Mouse (Mus musculus): ENCODE data around the gene Jagn1. TPM values are rescaled to one million over a fixed set of nuclear protein-coding genes. Genes with fewer than 3 reads are reported as not detected.

Jagn1 gene
- polyA plus RNA-seq, 1 experiment from 2014 or later = 75.0 TPM

DNA sequence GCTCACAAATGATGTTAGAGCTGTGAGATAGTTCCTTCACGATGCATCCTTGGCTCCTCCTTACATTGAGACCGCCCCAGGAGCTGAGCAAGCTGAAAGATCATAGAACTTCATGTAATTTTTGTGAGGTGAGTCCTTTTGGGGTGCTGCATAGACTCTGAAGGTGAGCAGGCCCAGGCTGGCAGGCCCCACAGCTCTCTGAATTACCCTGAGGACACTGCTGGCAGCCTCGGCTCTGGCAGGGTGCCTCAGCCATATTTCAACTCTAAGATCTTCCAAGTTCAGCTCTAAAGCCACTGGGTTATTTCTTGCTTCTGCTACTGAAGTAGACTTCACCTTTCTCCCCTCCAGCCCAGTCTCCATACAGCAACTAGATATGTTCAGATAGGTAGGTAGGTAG is 1.7 kb upstream of the Jagn1 start:
- H3K9ac ChIP-seq (ENCODE audit: low read length) = no peak overlapping the region
- H3K4me3 ChIP-seq (ENCODE audit: low read depth, low read length) = no peak overlapping the region
- H3K4me2 ChIP-seq = no peak overlapping the region
- no peaks in the 10 kb centered on the region for H3K9me3 ChIP-seq (ENCODE audit: control insufficient read depth, low read length)
- no peak for ATAC-seq (ENCODE audit: low FRiP score)
- H3K4me1 ChIP-seq (ENCODE audit: control insufficient read depth, insufficient read depth, low read length) = peaks cover 7% of the 10 kb centered on the region; the same call in 1 of the 2 replicates
- 85% methylated on average over 3 of the region's 3 CpGs for WGBS
- peak; percentile 68 for DNase-seq (ENCODE audit: low spot score, missing footprints)
- no peaks in the 10 kb centered on the region for H3K36me3 ChIP-seq (ENCODE audit: control insufficient read depth, insufficient read depth, low read length)
- no peak overlapping the region for H3K27ac ChIP-seq (ENCODE audit: low read depth, low read length)
- H3K27me3 ChIP-seq (ENCODE audit: control insufficient read depth, insufficient read depth, low read length) = no peaks in the 10 kb centered on the region

- Histone ChIP-seq H3K4me2 (no peak overlapping the region), H3K27me3 (ENCODE audit: control insufficient read depth, insufficient read depth, low read length) (no peaks in the 10 kb centered on the region), H3K4me1 (ENCODE audit: control insufficient read depth, insufficient read depth, low read length) (peaks cover 7% of the 10 kb centered on the region; the same call in 1 of the 2 replicates), H3K27ac (ENCODE audit: low read depth, low read length) (no peak overlapping the region), H3K36me3 (ENCODE audit: control insufficient read depth, insufficient read depth, low read length) (no peaks in the 10 kb centered on the region), H3K4me3 (ENCODE audit: low read depth, low read length) (no peak overlapping the region), H3K9me3 (ENCODE audit: control insufficient read depth, low read length) (no peaks in the 10 kb centered on the region), H3K9ac (ENCODE audit: low read length) (no peak overlapping the region)
- ATAC-seq (ENCODE audit: low FRiP score) (0 out of 2 replicates have a peak, but pooled peaks have one; percentile 3), DNase-seq (ENCODE audit: low spot score, missing footprints) (peak; percentile 97)
- WGBS = 53% methylated on average over 7 of the region's 7 CpGs
Measured at GRCm38 (mm10) chr6:113441147-113441680, 1.2 kb upstream of the Jagn1 start.

DNA sequence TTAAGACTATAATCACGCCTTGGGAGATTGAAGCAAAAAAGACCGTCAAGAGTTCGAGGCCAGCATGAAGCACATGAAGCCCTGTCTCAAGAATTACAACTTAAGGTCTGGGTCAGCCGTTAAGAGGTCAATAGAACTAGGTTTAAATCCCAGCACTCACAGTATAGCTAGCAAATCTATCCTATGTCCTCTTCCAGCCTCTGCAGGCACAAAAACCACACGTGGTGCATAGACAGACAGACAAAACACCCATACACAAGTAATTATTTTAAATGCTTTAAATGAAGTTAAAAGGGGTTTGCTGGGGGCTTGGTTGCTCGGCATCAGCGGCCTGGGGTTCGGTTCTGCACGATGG is 305 bp upstream of the Jagn1 start:
- peak overlapping the region; percentile 89 for H3K9ac ChIP-seq (ENCODE audit: low read length)
- no peak overlapping the region for H3K27ac ChIP-seq (ENCODE audit: low read depth, low read length)
- H3K36me3 ChIP-seq (ENCODE audit: control insufficient read depth, insufficient read depth, low read length) = peaks cover under 1% of the 10 kb centered on the region; the same call in 1 of the 2 replicates
- H3K4me3 ChIP-seq (ENCODE audit: low read depth, low read length) = peak overlapping the region; percentile 85
- no peaks in the 10 kb centered on the region for H3K27me3 ChIP-seq (ENCODE audit: control insufficient read depth, insufficient read depth, low read length)
- ATAC-seq (ENCODE audit: low FRiP score) (peak; percentile 45; the same call in 1 of the 2 replicates), DNase-seq (ENCODE audit: low spot score, missing footprints) (no peak)
- H3K4me2 ChIP-seq = peak overlapping the region; percentile 77
- H3K9me3 ChIP-seq (ENCODE audit: control insufficient read depth, low read length) = no peaks in the 10 kb centered on the region
- WGBS = 41% methylated on average over 9 of the region's 9 CpGs
- peaks cover 7% of the 10 kb centered on the region; the same call in 1 of the 2 replicates for H3K4me1 ChIP-seq (ENCODE audit: control insufficient read depth, insufficient read depth, low read length)

DNA sequence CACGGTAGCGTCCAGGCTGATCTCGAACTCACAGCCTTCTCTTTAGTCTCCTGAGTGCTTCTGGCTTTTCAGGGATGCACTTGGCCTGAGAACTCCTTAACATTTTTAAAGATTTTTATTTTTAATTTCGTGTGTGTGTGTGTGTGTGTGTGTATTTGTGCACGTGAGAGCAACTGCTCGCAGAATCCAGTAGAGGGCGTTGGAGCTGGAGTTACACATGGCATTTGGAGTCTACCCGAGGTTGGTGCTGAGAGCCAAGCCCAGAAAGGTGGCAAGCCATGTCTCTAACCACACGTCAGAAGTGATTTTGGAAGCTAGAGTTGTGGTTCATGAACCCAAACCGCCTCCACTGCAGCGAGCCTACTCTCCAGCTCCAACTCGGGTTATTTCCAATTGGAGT is 722 bp downstream of the Jagn1 start:
- 47% methylated on average over 12 of the region's 12 CpGs for WGBS
- no peak overlapping the region for H3K27ac ChIP-seq (ENCODE audit: low read depth, low read length)
- ATAC-seq (ENCODE audit: low FRiP score) = no peak

GRCm38 (mm10) chr6:113444207-113444965 is 2.0 kb downstream of the Jagn1 start:
- H3K9me3 ChIP-seq (ENCODE audit: control insufficient read depth, low read length) = no peaks in the 10 kb centered on the region
- no peak overlapping the region for H3K27ac ChIP-seq (ENCODE audit: low read depth, low read length)
- H3K4me1 ChIP-seq (ENCODE audit: control insufficient read depth, insufficient read depth, low read length) = peaks cover 7% of the 10 kb centered on the region; the same call in 1 of the 2 replicates
- WGBS = 91% methylated on average over 6 of the region's 8 CpGs
- H3K9ac ChIP-seq (ENCODE audit: low read length) = no peak overlapping the region
- H3K36me3 ChIP-seq (ENCODE audit: control insufficient read depth, insufficient read depth, low read length) = peaks cover 11% of the 10 kb centered on the region; the same call in 1 of the 2 replicates
- H3K4me2 ChIP-seq = no peak overlapping the region
- ATAC-seq (ENCODE audit: low FRiP score) = no peak
- no peak for DNase-seq (ENCODE audit: low spot score, missing footprints)
- no peaks in the 10 kb centered on the region for H3K27me3 ChIP-seq (ENCODE audit: control insufficient read depth, insufficient read depth, low read length)
- no peak overlapping the region for H3K4me3 ChIP-seq (ENCODE audit: low read depth, low read length)

More for the DNA sequence above, 722 bp downstream of the Jagn1 start:
- no peaks in the 10 kb centered on the region for H3K9me3 ChIP-seq (ENCODE audit: control insufficient read depth, low read length)
- peaks cover 7% of the 10 kb centered on the region; the same call in 1 of the 2 replicates for H3K4me1 ChIP-seq (ENCODE audit: control insufficient read depth, insufficient read depth, low read length)
- peak overlapping the region; percentile 77 for H3K4me2 ChIP-seq
- peak overlapping the region; percentile 89 for H3K9ac ChIP-seq (ENCODE audit: low read length)
- peaks cover 8% of the 10 kb centered on the region; the same call in 1 of the 2 replicates for H3K36me3 ChIP-seq (ENCODE audit: control insufficient read depth, insufficient read depth, low read length)
- H3K4me3 ChIP-seq (ENCODE audit: low read depth, low read length) = peak overlapping the region; percentile 85
- DNase-seq (ENCODE audit: low spot score, missing footprints) = no peak
- no peaks in the 10 kb centered on the region for H3K27me3 ChIP-seq (ENCODE audit: control insufficient read depth, insufficient read depth, low read length)

DNA sequence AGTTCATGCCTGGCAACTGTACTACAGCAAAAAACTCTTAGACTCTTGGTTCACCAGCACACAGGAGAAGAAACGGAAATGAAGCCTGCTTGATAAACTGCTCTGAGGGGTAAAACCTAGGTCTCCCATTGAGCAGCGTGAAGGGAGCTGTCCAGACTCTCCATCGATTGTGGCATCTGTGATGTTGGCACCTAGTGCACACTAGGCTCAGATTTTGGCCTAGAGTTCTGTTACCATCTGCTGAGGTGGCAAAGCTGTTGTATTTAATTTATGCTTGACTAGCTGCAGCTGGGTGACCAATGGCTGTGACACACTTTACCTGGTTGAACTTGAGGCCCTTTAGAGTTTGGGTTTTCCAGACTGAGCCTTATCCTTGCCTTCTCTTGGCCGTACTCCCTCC is 5.3 kb downstream of the Jagn1 start:
- H3K9me3 ChIP-seq (ENCODE audit: control insufficient read depth, low read length) = no peaks in the 10 kb centered on the region
- no peaks in the 10 kb centered on the region for H3K27me3 ChIP-seq (ENCODE audit: control insufficient read depth, insufficient read depth, low read length)
- no peak overlapping the region for H3K4me3 ChIP-seq (ENCODE audit: low read depth, low read length)
- H3K4me2 ChIP-seq = no peak overlapping the region
- no peak overlapping the region for H3K9ac ChIP-seq (ENCODE audit: low read length)
- ATAC-seq (ENCODE audit: low FRiP score) (no peak), DNase-seq (ENCODE audit: low spot score, missing footprints) (peak; percentile 78)
- H3K36me3 ChIP-seq (ENCODE audit: control insufficient read depth, insufficient read depth, low read length) = peaks cover 11% of the 10 kb centered on the region; the same call in 1 of the 2 replicates
- H3K27ac ChIP-seq (ENCODE audit: low read depth, low read length) = no peak overlapping the region
- H3K4me1 ChIP-seq (ENCODE audit: control insufficient read depth, insufficient read depth, low read length) = peaks cover 7% of the 10 kb centered on the region; the same call in 1 of the 2 replicates
- WGBS = 93% methylated on average over 4 of the region's 4 CpGs

- ATAC-seq (ENCODE audit: low FRiP score) (no peak), DNase-seq (ENCODE audit: low spot score, missing footprints) (peak; percentile 41)
- Histone ChIP-seq H3K36me3 (ENCODE audit: control insufficient read depth, insufficient read depth, low read length) (peaks cover 11% of the 10 kb centered on the region; the same call in 1 of the 2 replicates), H3K27ac (ENCODE audit: low read depth, low read length) (no peak overlapping the region), H3K4me1 (ENCODE audit: control insufficient read depth, insufficient read depth, low read length) (no peaks in the 10 kb centered on the region), H3K9ac (ENCODE audit: low read length) (no peak overlapping the region), H3K4me3 (ENCODE audit: low read depth, low read length) (no peak overlapping the region), H3K27me3 (ENCODE audit: control insufficient read depth, insufficient read depth, low read length) (no peaks in the 10 kb centered on the region), H3K9me3 (ENCODE audit: control insufficient read depth, low read length) (no peaks in the 10 kb centered on the region), H3K4me2 (no peak overlapping the region)
- WGBS = 79% methylated on average over 2 of the region's 2 CpGs
Measured at GRCm38 (mm10) chr6:113451839-113452238, 9.5 kb downstream of the Jagn1 start.

DNA sequence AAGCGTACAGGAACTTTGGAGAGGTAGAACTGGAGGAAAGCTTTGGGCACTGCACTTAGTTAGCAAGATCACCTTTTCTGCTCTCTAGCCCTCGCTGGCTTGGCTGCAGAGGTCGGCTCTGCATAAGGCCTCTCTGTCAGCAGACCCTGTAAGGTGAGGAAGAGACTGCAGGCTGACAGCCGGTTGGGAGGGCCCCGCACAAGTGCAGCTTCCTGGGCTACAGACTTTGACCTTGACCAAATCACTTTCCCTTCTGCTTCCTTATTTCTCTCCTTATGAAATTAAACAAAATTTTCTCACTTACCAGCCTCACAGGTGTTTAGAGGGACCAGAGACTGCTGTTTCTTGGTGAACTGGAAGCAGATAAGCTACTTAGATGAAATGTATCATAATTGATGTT is 12.6 kb downstream of the Jagn1 start:
- H3K9me3 ChIP-seq (ENCODE audit: control insufficient read depth, low read length) = no peaks in the 10 kb centered on the region
- no peak overlapping the region for H3K27ac ChIP-seq (ENCODE audit: low read depth, low read length)
- ATAC-seq (ENCODE audit: low FRiP score) = no peak
- no peaks in the 10 kb centered on the region for H3K27me3 ChIP-seq (ENCODE audit: control insufficient read depth, insufficient read depth, low read length)
- 77% methylated on average over 5 of the region's 5 CpGs for WGBS
- DNase-seq (ENCODE audit: low spot score, missing footprints) = peak; percentile 73
- no peaks in the 10 kb centered on the region for H3K4me1 ChIP-seq (ENCODE audit: control insufficient read depth, insufficient read depth, low read length)
- H3K9ac ChIP-seq (ENCODE audit: low read length) = no peak overlapping the region
- no peak overlapping the region for H3K4me2 ChIP-seq
- H3K36me3 ChIP-seq (ENCODE audit: control insufficient read depth, insufficient read depth, low read length) = no peaks in the 10 kb centered on the region
- H3K4me3 ChIP-seq (ENCODE audit: low read depth, low read length) = no peak overlapping the region

GRCm38 (mm10) chr6:113457952-113458534 is 15.7 kb downstream of the Jagn1 start, which contains the start of gene Il17re:
TSS of gene Il17re (plus strand) at chr6:113458484.
- DNase-seq (ENCODE audit: low spot score, missing footprints) (no peak), ATAC-seq (ENCODE audit: low FRiP score) (no peak)
- Histone ChIP-seq H3K4me2 (no peak within 1 kb of the TSS), H3K4me1 (ENCODE audit: control insufficient read depth, insufficient read depth, low read length) (no peaks in the 10 kb centered on the region), H3K9me3 (ENCODE audit: control insufficient read depth, low read length) (no peaks in the 10 kb centered on the region), H3K27me3 (ENCODE audit: control insufficient read depth, insufficient read depth, low read length) (no peaks in the 10 kb centered on the region), H3K36me3 (ENCODE audit: control insufficient read depth, insufficient read depth, low read length) (no peaks in the 10 kb centered on the region), H3K27ac (ENCODE audit: low read depth, low read length) (no peak within 1 kb of the TSS), H3K4me3 (ENCODE audit: low read depth, low read length) (no peak within 1 kb of the TSS), H3K9ac (ENCODE audit: low read length) (no peak within 1 kb of the TSS; the same call in 1 of the 2 replicates)
- 86% methylated on average over 10 of the region's 10 CpGs for WGBS

Measured in midbrain, embryonic 11.5 days (tissue).